Mouse (Mus musculus) myocyte (in vitro differentiated cells): ENCODE data around the gene Dixdc1. TPM values are rescaled to one million over a fixed set of nuclear protein-coding genes. Genes with fewer than 3 reads are reported as not detected.

Experiments
- H3K27me3 ChIP-seq: one replicate; pipeline ENCODE4 v1.6.1; 2011; ENCODE audit not compliant: control insufficient read depth, insufficient read depth, insufficient read length
- H3K36me3 ChIP-seq: one replicate; pipeline ENCODE4 v1.6.1; 2011; ENCODE audit not compliant: control insufficient read depth, insufficient read depth
- H3K4me2 ChIP-seq: one replicate; pipeline ENCODE4 v1.6.1; 2011; ENCODE audit warnings: low read depth, control low read depth
- H3K4me3 ChIP-seq: one replicate; pipeline ENCODE4 v1.5.1; 2011; ENCODE audit warnings: mild to moderate bottlenecking, control low read depth, moderate library complexity
- H3K79me2 ChIP-seq: one replicate; pipeline ENCODE4 v1.6.1; 2011; ENCODE audit not compliant: control insufficient read depth, insufficient read depth
- H3ac ChIP-seq: one replicate; pipeline ENCODE4 v1.6.1; 2011; ENCODE audit not compliant: control insufficient read depth, insufficient read length
- CEBPB ChIP-seq: IDR thresholded peaks from 2 replicates; pipeline ENCODE4 v1.6.1; 2011; ENCODE audit warnings: mild to moderate bottlenecking, moderate library complexity; ENCODE audit not compliant: poor library complexity, insufficient read depth, severe bottlenecking
- E2F4 ChIP-seq: IDR thresholded peaks from one replicate; pipeline ENCODE4 v1.6.1; 2011; ENCODE audit warnings: mild to moderate bottlenecking, control low read depth, moderate library complexity; ENCODE audit not compliant: insufficient read depth
- MAX ChIP-seq: IDR thresholded peaks from one replicate; pipeline ENCODE4 v1.6.1; 2011; ENCODE audit warnings: low read depth, mild to moderate bottlenecking, control low read depth
- MYOD1 ChIP-seq, 3 experiments: IDR thresholded peaks; one replicate each; pipeline ENCODE4 v1.6.1; 2011; ENCODE audit warnings: control low read depth in 2 of 3, low read depth in 2 of 3, mild to moderate bottlenecking in 2 of 3, moderate library complexity in 1 of 3; ENCODE audit not compliant: insufficient read length in 2 of 3, control insufficient read depth in 1 of 3
- MYOG ChIP-seq, 3 experiments: IDR thresholded peaks; one replicate each; pipeline ENCODE4 v1.6.1; 2011; ENCODE audit warnings: control low read depth in 2 of 3, low read depth in 2 of 3, mild to moderate bottlenecking in 2 of 3; ENCODE audit not compliant: insufficient read length in 2 of 3, control insufficient read depth in 1 of 3, insufficient read depth in 1 of 3
- POLR2A ChIP-seq: IDR thresholded peaks from one replicate; pipeline ENCODE4 v1.6.1; 2011; ENCODE audit warnings: low read depth, mild to moderate bottlenecking, control low read depth, moderate library complexity; ENCODE audit not compliant: insufficient read length
- POLR2AphosphoS2 ChIP-seq: IDR thresholded peaks from one replicate; pipeline ENCODE4 v1.6.1; 2011; ENCODE audit warnings: low read depth, control low read depth; ENCODE audit not compliant: insufficient read length
- REST ChIP-seq: IDR thresholded peaks from one replicate; pipeline ENCODE4 v1.6.1; 2011; ENCODE audit warnings: mild to moderate bottlenecking, control low read depth, moderate library complexity; ENCODE audit not compliant: insufficient read depth, insufficient read length
- SRF ChIP-seq: IDR thresholded peaks from one replicate; pipeline ENCODE4 v1.6.1; 2011; ENCODE audit warnings: low read depth; ENCODE audit not compliant: control insufficient read depth, insufficient read length
- TCF12 ChIP-seq: IDR thresholded peaks from one replicate; pipeline ENCODE4 v1.6.1; 2011; ENCODE audit warnings: mild to moderate bottlenecking, control low read depth; ENCODE audit not compliant: poor library complexity, insufficient read depth, severe bottlenecking
- TCF3 ChIP-seq: IDR thresholded peaks from one replicate; pipeline ENCODE4 v1.6.1; 2011; ENCODE audit warnings: low read depth, control low read depth; ENCODE audit not compliant: insufficient read length
- USF1 ChIP-seq: IDR thresholded peaks from one replicate; pipeline ENCODE4 v1.6.1; 2011; ENCODE audit warnings: low read depth, mild to moderate bottlenecking, control low read depth, moderate library complexity
- polyA plus RNA-seq: library from polyadenylated mRNA; unstranded; fragments of >200 nt; fragmentation: generic; extraction: Trizol; gene quantifications from one replicate; pipeline ENCODE4 v1.2.1, GENCODE M21; 2012; ENCODE audit warnings: missing spikeins

The Dixdc1 gene
- polyA plus RNA-seq, 1 experiment: 1.1 TPM

- H3ac ChIP-seq: peak overlapping the region; percentile 85
- H3K27me3 ChIP-seq: no peaks in the 10 kb centered on the region
- peaks cover 7% of the 10 kb centered on the region for H3K36me3 ChIP-seq
- H3K4me2 ChIP-seq: peak overlapping the region; percentile 94
- TF ChIP-seq MYOD1 (IDR thresholded peaks at IDR 0.05; ENCODE audit: control insufficient read depth in 1 of 3, insufficient read length in 2 of 3, low read depth in 2 of 3) (peak in 1 of 3 experiments; percentile 47), POLR2A (peak; percentile 20), MYOG (IDR thresholded peaks at IDR 0.05; ENCODE audit: control insufficient read depth in 1 of 3, insufficient read depth in 1 of 3, insufficient read length in 2 of 3, low read depth in 2 of 3) (peak in 2 of 3 experiments; percentile 22 to 42), USF1 (no peak), POLR2AphosphoS2 (no peak), TCF3 (no peak), TCF12 (no peak), CEBPB (no peak), REST (no peak), E2F4 (no peak), MAX (no peak), SRF (no peak)
- peaks cover 9% of the 10 kb centered on the region for H3K79me2 ChIP-seq
- peak overlapping the region; percentile 76 for H3K4me3 ChIP-seq
Observed at GRCm38 (mm10) chr9:50660431-50660830, 78.9 kb downstream of the Dixdc1 start.

- no peak for TF ChIP-seq USF1
- peak in 1 of 3 experiments; percentile 38 for TF ChIP-seq MYOD1 (IDR thresholded peaks at IDR 0.05; ENCODE audit: control insufficient read depth in 1 of 3, insufficient read length in 2 of 3, low read depth in 2 of 3)
- TF ChIP-seq E2F4: no peak
- TF ChIP-seq SRF: no peak
- no peak for TF ChIP-seq CEBPB
- TF ChIP-seq TCF12: no peak
- TF ChIP-seq POLR2AphosphoS2: peak; percentile 85
- TF ChIP-seq POLR2A: peak; percentile 85
- peak in 1 of 3 experiments; percentile 40 for TF ChIP-seq MYOG (IDR thresholded peaks at IDR 0.05; ENCODE audit: control insufficient read depth in 1 of 3, insufficient read depth in 1 of 3, insufficient read length in 2 of 3, low read depth in 2 of 3)
Observed at GRCm38 (mm10) chr9:50659392-50660217, 79.7 kb downstream of the Dixdc1 start, which contains the start of gene Dlat. Gene Dlat, minus strand, starts transcription at chr9:50659780.

GRCm38 (mm10) chr9:50658941-50659388 lies 80.4 kb downstream of the Dixdc1 start:
- peak overlapping the region; percentile 70 for H3K4me2 ChIP-seq
- no peak for TF ChIP-seq MYOG (IDR thresholded peaks at IDR 0.05; ENCODE audit: control insufficient read depth in 1 of 3, insufficient read depth in 1 of 3, insufficient read length in 2 of 3, low read depth in 2 of 3)
- TF ChIP-seq MAX: no peak
- no peak for TF ChIP-seq USF1
- TF ChIP-seq POLR2AphosphoS2: no peak
- no peak for TF ChIP-seq REST
- no peak for TF ChIP-seq SRF
- TF ChIP-seq POLR2A: no peak
- TF ChIP-seq E2F4: no peak
- H3K4me3 ChIP-seq: peak overlapping the region; percentile 76
- H3K36me3 ChIP-seq: peaks cover 7% of the 10 kb centered on the region
- peaks cover 9% of the 10 kb centered on the region for H3K79me2 ChIP-seq
- H3ac ChIP-seq: peak overlapping the region; percentile 85
- no peaks in the 10 kb centered on the region for H3K27me3 ChIP-seq

More at GRCm38 (mm10) chr9:50659392-50660217, 79.7 kb downstream of the Dixdc1 start, which contains the start of gene Dlat:
- Histone ChIP-seq H3K36me3 (peaks cover 7% of the 10 kb centered on the region), H3K4me3 (peak within 1 kb of the TSS; percentile 76), H3K27me3 (no peaks in the 10 kb centered on the region), H3ac (peak within 1 kb of the TSS; percentile 85), H3K4me2 (peak within 1 kb of the TSS; percentile 94), H3K79me2 (peaks cover 9% of the 10 kb centered on the region)

- H3ac ChIP-seq: peak overlapping the region; percentile 85
- TF ChIP-seq E2F4: no peak
- TF ChIP-seq MYOG (IDR thresholded peaks at IDR 0.05; ENCODE audit: control insufficient read depth in 1 of 3, insufficient read depth in 1 of 3, insufficient read length in 2 of 3, low read depth in 2 of 3): no peak
- TF ChIP-seq MAX: no peak
- no peak for TF ChIP-seq REST
- TF ChIP-seq POLR2A: no peak
- TF ChIP-seq CEBPB: no peak
- TF ChIP-seq TCF12: no peak
- no peak for TF ChIP-seq POLR2AphosphoS2
- TF ChIP-seq USF1: no peak
- peaks cover 7% of the 10 kb centered on the region for H3K36me3 ChIP-seq
- peak overlapping the region; percentile 76 for H3K4me3 ChIP-seq
- H3K4me2 ChIP-seq: peak overlapping the region; percentile 70
- no peaks in the 10 kb centered on the region for H3K27me3 ChIP-seq
- peaks cover 9% of the 10 kb centered on the region for H3K79me2 ChIP-seq
Observed at GRCm38 (mm10) chr9:50658391-50658790, 80.9 kb downstream of the Dixdc1 start.
